Mouse (Mus musculus) bone marrow, adult 2 months (tissue): ENCODE data around the gene Kcnip1. TPM values are rescaled to one million over a fixed set of nuclear protein-coding genes. Genes with fewer than 3 reads are reported as not detected.

ENCODE experiments used
- H3K27ac ChIP-seq: fragments of 200-500 bp; 2 replicates; pipeline ENCODE4 v1.5.1; 2012; ENCODE audit warnings: low read depth, mild to moderate bottlenecking, control low read depth, inconsistent platforms, low read length; ENCODE audit not compliant: control insufficient read depth, poor library complexity, insufficient read depth
- H3K4me1 ChIP-seq: fragments of 200-500 bp; 2 replicates; pipeline ENCODE4 v1.6.1; 2011; ENCODE audit warnings: low read length; ENCODE audit not compliant: control insufficient read depth, insufficient read depth
- H3K4me3 ChIP-seq: fragments of 200-500 bp; replicated peaks from 2 replicates; pipeline ENCODE3; 2011; ENCODE audit warnings: mild to moderate bottlenecking, low read depth, low read length, control low read depth; ENCODE audit not compliant: control insufficient read depth
- CTCF ChIP-seq: fragments of 200-500 bp; IDR thresholded peaks from 2 replicates; pipeline ENCODE4 v1.5.1; 2011; ENCODE audit warnings: low read length, control low read depth; ENCODE audit not compliant: control insufficient read depth, insufficient read depth
- POLR2A ChIP-seq: fragments of 200-500 bp; IDR thresholded peaks from 2 replicates; pipeline ENCODE4 v1.6.1; 2011; ENCODE audit warnings: low read depth, mild to moderate bottlenecking, control low read depth, low read length, borderline replicate concordance; ENCODE audit not compliant: control insufficient read depth
- WGBS: fragments of 180-500 bp; shearing (Covaris S2); methylation state at CpG from one replicate; pipeline ENCODE4 v1.1.7; 2018; 5-methylcytosine and 5-hydroxymethylcytosine counted together
- polyA plus RNA-seq: library from polyadenylated mRNA; stranded (reverse); fragments of >200 nt; gene quantifications from 2 replicates; pipeline ENCODE4 v1.2.4, GENCODE M21; 2011; ENCODE audit warnings: low replicate concordance; ENCODE audit not compliant: missing spikeins, insufficient read depth, insufficient read length

The Kcnip1 gene
- polyA plus RNA-seq, 1 experiment = not detected

- Histone ChIP-seq H3K27ac (no peak overlapping the region), H3K4me3 (no peak overlapping the region), H3K4me1 (no peaks in the 10 kb centered on the region)
- no peak for TF ChIP-seq CTCF
- no peak for TF ChIP-seq POLR2A
- WGBS = 84% methylated on average over 6 of the region's 6 CpGs
These were observed 241.4 kb downstream of the Kcnip1 start for GRCm38 (mm10) chr11:33751503-33751902.

DNA sequence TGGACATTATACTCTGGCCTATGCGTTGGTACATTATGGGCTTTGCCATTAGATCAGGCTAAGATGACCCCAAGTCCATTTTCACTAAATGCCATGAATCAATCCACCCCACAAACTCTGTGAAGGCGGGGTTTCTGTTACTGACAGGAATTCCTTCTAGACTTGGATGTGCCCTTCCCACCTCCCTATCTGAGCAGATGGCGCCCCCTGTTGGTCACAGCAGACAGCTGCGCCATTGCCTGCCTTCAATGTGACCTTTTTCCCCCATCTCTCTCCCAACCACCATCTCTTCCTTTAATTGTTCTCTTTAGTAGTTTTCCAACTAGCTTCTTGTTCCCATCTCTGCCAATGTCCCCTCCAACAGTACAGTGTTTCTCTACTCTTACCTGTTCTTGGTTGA is 243.0 kb downstream of the Kcnip1 start:
- H3K27ac ChIP-seq = no peak overlapping the region
- TF ChIP-seq CTCF (0 out of 2 replicates have a peak, but pooled peaks have one; percentile 20), POLR2A (no peak)
- no peak overlapping the region for H3K4me3 ChIP-seq
- 78% methylated on average over 4 of the region's 4 CpGs for WGBS
- no peaks in the 10 kb centered on the region for H3K4me1 ChIP-seq

DNA sequence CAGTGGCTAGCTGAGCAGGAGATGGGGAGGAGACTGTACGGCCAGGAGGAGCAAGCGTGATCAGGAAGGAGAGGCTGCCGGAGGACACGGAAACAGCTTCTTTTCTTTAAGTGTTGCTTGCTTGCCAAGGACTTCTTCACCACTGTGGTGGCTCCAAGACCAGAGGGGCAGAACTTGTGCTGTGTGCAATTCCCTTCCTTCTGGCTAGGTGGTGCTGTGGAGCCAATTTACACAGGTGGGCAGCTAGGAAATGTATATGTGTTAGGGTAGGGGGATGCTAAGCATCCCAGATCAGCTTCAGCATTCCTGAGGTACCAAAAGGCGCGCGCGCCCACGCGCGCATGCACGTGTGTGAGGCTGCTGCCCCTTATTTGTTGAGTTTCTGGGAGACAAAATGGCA is 243.5 kb downstream of the Kcnip1 start:
- Histone ChIP-seq H3K27ac (no peak overlapping the region), H3K4me3 (no peak overlapping the region), H3K4me1 (no peaks in the 10 kb centered on the region)
- WGBS = 95% methylated on average over 12 of the region's 12 CpGs
- TF ChIP-seq CTCF (peak; percentile 15; the same call in 1 of the 2 replicates), POLR2A (no peak)

DNA sequence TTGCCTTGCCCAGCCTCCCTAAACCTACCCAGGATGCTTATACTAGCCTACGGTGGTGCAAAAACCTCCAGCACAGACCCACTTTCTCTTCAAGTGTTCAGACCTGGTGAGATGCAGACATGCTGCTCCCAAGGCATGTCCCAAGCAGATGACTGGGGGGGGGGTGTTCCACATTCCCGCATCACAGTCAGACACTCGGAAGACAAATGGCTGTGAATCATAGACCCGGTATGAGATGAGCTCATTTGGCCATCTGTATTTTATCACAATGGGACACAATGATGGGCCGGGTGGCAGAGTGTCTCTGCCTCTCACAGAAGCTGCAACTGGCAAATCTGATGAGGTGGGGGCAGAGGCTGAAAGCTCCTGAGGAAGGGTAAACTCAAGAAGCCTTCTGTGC is 244.2 kb downstream of the Kcnip1 start:
- H3K4me1 ChIP-seq = no peaks in the 10 kb centered on the region

DNA sequence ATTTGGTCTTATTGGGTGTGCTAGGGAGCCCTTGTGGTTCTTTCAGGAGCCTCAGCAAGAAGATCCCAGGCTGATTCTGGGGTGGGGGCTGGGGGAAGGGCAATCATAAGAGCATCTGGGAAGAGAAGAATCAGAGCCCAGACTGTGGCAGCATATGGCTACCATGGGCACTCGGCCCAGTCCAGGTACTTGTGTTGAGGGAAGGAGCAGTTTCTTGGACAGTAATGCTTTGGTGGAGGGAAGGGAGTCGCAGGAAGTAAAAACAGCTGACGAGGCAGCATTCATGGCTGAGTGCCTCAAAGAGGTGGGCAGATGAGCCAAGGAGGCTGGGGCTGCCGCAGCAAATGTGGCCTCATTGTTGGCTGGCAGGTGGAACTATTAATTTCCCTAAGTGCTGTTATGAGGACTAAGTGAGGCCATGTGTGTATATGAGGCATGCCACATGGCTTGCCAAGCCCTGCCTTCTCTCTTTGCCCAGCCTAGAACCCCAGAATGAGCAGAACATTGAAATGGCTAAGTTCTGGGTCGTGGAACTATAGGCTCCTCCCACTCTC is 245.5 kb downstream of the Kcnip1 start:
- Histone ChIP-seq H3K4me1 (no peaks in the 10 kb centered on the region), H3K27ac (no peak overlapping the region), H3K4me3 (no peak overlapping the region)
- 63% methylated on average over 5 of the region's 5 CpGs for WGBS
- TF ChIP-seq POLR2A = no peak
- TF ChIP-seq CTCF = no peak

More for the DNA sequence above, 244.2 kb downstream of the Kcnip1 start:
- H3K27ac ChIP-seq = no peak overlapping the region
- no peak overlapping the region for H3K4me3 ChIP-seq
- WGBS = 85% methylated on average over 5 of the region's 5 CpGs
- TF ChIP-seq POLR2A = no peak
- no peak for TF ChIP-seq CTCF

DNA sequence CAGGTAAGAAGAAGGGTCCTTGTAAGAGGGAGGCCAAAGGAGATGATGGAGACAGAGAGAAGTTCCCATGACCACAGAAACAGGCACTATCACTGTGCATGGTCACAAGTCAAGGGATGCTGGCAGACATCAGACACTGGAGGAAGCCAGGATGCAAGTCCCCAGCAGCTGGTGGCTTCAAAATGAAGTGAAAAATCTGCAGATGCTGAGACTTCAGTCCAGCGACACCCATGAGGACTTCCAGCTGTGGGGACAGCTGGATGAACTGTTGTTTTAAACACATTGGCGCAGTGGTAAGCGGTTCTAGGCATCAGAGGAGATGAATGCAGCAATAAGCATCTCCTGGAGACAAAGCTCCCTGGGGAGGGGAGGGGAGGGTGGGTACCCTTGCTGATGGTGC is 246.6 kb downstream of the Kcnip1 start:
- Histone ChIP-seq H3K4me1 (no peaks in the 10 kb centered on the region), H3K27ac (no peak overlapping the region), H3K4me3 (no peak overlapping the region)
- WGBS = 79% methylated on average over 3 of the region's 3 CpGs
- TF ChIP-seq CTCF (no peak), POLR2A (no peak)

DNA sequence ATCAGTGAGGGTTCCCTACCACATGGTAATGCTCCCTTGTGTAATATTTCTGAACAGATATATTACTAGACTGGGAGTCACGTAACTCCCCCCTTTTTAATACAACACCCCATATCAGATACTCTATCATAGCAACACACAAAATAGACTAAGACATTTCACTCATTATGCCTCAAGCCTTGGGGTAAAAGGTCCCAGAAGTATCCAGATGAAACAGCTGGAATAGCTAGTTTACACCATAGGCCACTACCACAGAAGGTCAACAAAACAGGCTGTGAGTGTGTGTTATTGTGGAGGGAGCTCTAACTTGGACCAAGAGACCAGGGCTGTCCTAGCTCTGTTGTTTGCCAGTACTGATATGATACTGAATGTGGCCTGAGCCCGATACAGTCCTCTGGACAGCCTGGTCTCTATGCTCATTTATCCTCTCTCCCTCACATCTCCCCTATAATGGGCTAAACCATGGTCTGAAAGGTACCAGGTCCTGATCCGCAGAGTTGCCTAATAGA is 247.1 kb downstream of the Kcnip1 start:
- 81% methylated on average over 3 of the region's 3 CpGs for WGBS
- no peak overlapping the region for H3K4me3 ChIP-seq
- TF ChIP-seq CTCF (no peak), POLR2A (no peak)
- no peak overlapping the region for H3K27ac ChIP-seq
- no peaks in the 10 kb centered on the region for H3K4me1 ChIP-seq

DNA sequence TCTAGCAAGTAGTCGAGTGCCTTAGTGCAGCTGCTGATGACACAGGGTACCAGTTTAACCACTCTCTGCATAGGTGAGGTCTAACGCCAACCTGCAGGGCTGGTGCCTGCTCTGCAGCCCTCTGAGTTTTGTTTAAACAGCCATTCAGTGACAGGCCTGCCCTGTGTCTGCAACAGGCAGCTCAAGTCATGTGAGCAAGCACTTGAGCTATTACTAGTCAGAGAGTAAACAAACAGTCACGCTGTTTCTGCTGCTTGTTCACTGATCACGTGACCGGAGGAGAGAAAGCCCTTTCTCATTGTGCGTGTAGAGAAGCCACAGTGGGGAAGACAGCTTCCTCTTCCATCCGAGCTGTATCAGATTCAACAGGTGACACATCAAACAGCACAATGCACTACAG is 248.5 kb downstream of the Kcnip1 start:
- Histone ChIP-seq H3K4me3 (no peak overlapping the region), H3K4me1 (no peaks in the 10 kb centered on the region), H3K27ac (no peak overlapping the region)
- TF ChIP-seq CTCF (no peak), POLR2A (no peak)
- WGBS = 29% methylated on average over 7 of the region's 7 CpGs

DNA sequence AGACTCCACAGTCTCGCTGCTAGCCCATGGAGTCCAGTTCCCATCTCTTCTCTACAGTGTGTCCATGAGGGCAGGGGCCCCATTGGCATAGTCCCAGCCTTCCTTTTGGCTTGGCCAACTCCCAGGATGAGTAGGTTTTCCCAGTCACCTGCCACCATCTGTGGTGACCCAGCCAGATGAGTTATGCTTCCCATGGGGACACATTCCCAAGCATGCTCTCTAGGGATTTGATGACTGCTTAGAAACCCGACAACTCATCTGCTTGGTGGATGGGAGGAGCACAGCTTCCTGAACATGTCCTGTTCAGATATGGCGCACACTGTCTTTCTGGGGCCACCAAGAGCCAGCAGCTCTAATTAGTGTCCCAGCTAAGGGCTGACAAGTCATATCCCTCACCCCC is 252.8 kb downstream of the Kcnip1 start:
- TF ChIP-seq CTCF (no peak), POLR2A (no peak)
- H3K4me3 ChIP-seq = no peak overlapping the region
- H3K4me1 ChIP-seq = no peaks in the 10 kb centered on the region
- WGBS = 69% methylated on average over 3 of the region's 3 CpGs
- H3K27ac ChIP-seq = no peak overlapping the region
